8 mouse cellular contexts compared by ENCODE assay signal in genomic region chr4:133649989-133650699, GRCm38 (mm10). TPM values are rescaled to one million over a fixed set of nuclear protein-coding genes. Genes with fewer than 3 reads are reported as not detected.
A peak's percentile ranks its signal among the peaks of the same experiment; 100 is the strongest.
DNase-seq lines count a peak whose midpoint lies in the region; ATAC-seq lines count a peak whose summit lies in the region.

Gene Zdhhc18 (minus strand): TSS chr4:133650154.

- no peaks in the 10 kb centered on the region for H3K4me1 ChIP-seq in embryonic facial prominence, embryonic 11.5 days (ENCODE audit: control insufficient read depth, insufficient read depth, low read length)
- H3K4me1 ChIP-seq in limb, embryonic 13.5 days = no peaks in the 10 kb centered on the region
- H3K4me1 ChIP-seq in midbrain, embryonic 14.5 days (ENCODE audit: control insufficient read depth, insufficient read depth, low read length) = no peaks in the 10 kb centered on the region

- 32% methylated on average over 7 of the region's 7 CpGs for WGBS in embryonic facial prominence, embryonic 11.5 days
- 38% methylated on average over 7 of the region's 7 CpGs for WGBS in limb, embryonic 13.5 days
- 39% methylated on average over 7 of the region's 7 CpGs for WGBS in midbrain, embryonic 14.5 days

- H3K27ac ChIP-seq in embryonic facial prominence, embryonic 11.5 days (replicated peaks; ENCODE audit: low read depth, low read length) = no peak within 1 kb of the TSS
- H3K27ac ChIP-seq in limb, embryonic 13.5 days = no peak within 1 kb of the TSS
- H3K27ac ChIP-seq in midbrain, embryonic 14.5 days (replicated peaks; ENCODE audit: low read depth, low read length) = no peak within 1 kb of the TSS

- no peaks in the 10 kb centered on the region for H3K27me3 ChIP-seq in embryonic facial prominence, embryonic 11.5 days (ENCODE audit: control insufficient read depth, insufficient read depth, low read length)
- no peaks in the 10 kb centered on the region for H3K27me3 ChIP-seq in limb, embryonic 13.5 days
- H3K27me3 ChIP-seq in midbrain, embryonic 14.5 days (ENCODE audit: control insufficient read depth, insufficient read depth, low read length) = no peaks in the 10 kb centered on the region

- no peak within 1 kb of the TSS for H3K4me3 ChIP-seq in embryonic facial prominence, embryonic 11.5 days (ENCODE audit: low read depth, low read length)
- H3K4me3 ChIP-seq in limb, embryonic 13.5 days = peak within 1 kb of the TSS; percentile 25
- H3K4me3 ChIP-seq in midbrain, embryonic 14.5 days (replicated peaks; ENCODE audit: low read depth, low read length) = peak within 1 kb of the TSS; percentile 14; the same call in 1 of the 2 replicates

- H3K9me3 ChIP-seq in embryonic facial prominence, embryonic 11.5 days (replicated peaks; ENCODE audit: control insufficient read depth, low read length) = 0 out of 2 replicates have a peak, but pooled peaks cover 1% of the 10 kb centered on the region
- peaks cover 4% of the 10 kb centered on the region for H3K9me3 ChIP-seq in limb, embryonic 13.5 days
- no peaks in the 10 kb centered on the region for H3K9me3 ChIP-seq in midbrain, embryonic 14.5 days (ENCODE audit: control insufficient read depth, low read length)

- no peak for ATAC-seq in embryonic facial prominence, embryonic 11.5 days (replicated peaks; ENCODE audit: insufficient number of reproducible peaks, low FRiP score, low TSS enrichment, low read depth)
- no peak; the same call in 1 of the 2 replicates for ATAC-seq in limb, embryonic 13.5 days (ENCODE audit: low FRiP score, low read depth)
- no peak for ATAC-seq in midbrain, embryonic 14.5 days (ENCODE audit: low FRiP score, low TSS enrichment)

- H3K36me3 ChIP-seq in embryonic facial prominence, embryonic 11.5 days (replicated peaks; ENCODE audit: control insufficient read depth, insufficient read depth, low read depth, low read length) = no peaks in the 10 kb centered on the region
- no peaks in the 10 kb centered on the region for H3K36me3 ChIP-seq in limb, embryonic 13.5 days
- H3K36me3 ChIP-seq in midbrain, embryonic 14.5 days (ENCODE audit: control insufficient read depth, insufficient read depth, low read length) = no peaks in the 10 kb centered on the region

- no peak within 1 kb of the TSS for H3K4me2 ChIP-seq in embryonic facial prominence, embryonic 11.5 days (ENCODE audit: low read depth, low read length)
- H3K4me2 ChIP-seq in limb, embryonic 13.5 days (replicated peaks) = peak within 1 kb of the TSS; percentile 45
- H3K4me2 ChIP-seq in midbrain, embryonic 14.5 days (ENCODE audit: low read length) = peak within 1 kb of the TSS; percentile 38

- H3K9ac ChIP-seq in embryonic facial prominence, embryonic 11.5 days (replicated peaks; ENCODE audit: low read length) = no peak within 1 kb of the TSS
- no peak within 1 kb of the TSS for H3K9ac ChIP-seq in limb, embryonic 13.5 days
- no peak within 1 kb of the TSS for H3K9ac ChIP-seq in midbrain, embryonic 14.5 days (replicated peaks; ENCODE audit: low read length)

- peak; percentile 86 to 88 for DNase-seq in B cell, adult 2 months
- DNase-seq in adrenal gland, postnatal 14 days = peak; percentile 89
- peak; percentile 83 for DNase-seq in embryonic facial prominence, embryonic 11.5 days (ENCODE audit: low spot score)
- DNase-seq in heart, adult 11 months = peak; percentile 97
- peak; percentile 81 for DNase-seq in kidney, adult 11 months
- peak; percentile 85 for DNase-seq in midbrain, embryonic 14.5 days
- DNase-seq in spleen, postnatal 14 days (ENCODE audit: low spot score in 2 of 2) = peak; percentile 71 to 82

RNA-seq across cellular contexts. Expression of gene Zdhhc18, which starts in this region (rescaled TPM):
- total RNA-seq in adrenal gland, postnatal 14 days (2021) = 16.9 and 29.9 TPM in 2 replicates
- polyA plus RNA-seq in embryonic facial prominence, embryonic 11.5 days (2014; fragmentation: Nextera tagmentation; extraction: Ambion mirVana) = 1.9 and 3.1 TPM in 2 replicates
- polyA plus RNA-seq in limb, embryonic 13.5 days (2015; fragmentation: Nextera tagmentation; extraction: Ambion mirVana) = 3.1 and 5.9 TPM in 2 replicates
- polyA plus RNA-seq in midbrain, embryonic 14.5 days (2014; fragmentation: Nextera tagmentation; extraction: Ambion mirVana) = 3.8 and 5.8 TPM in 2 replicates
